In genomic region chr11:76572820-76573385, GRCm38 (mm10) we compare ENCODE assay signal across 13 mouse cellular contexts. TPM values are rescaled to one million over a fixed set of nuclear protein-coding genes. Genes with fewer than 3 reads are reported as not detected.
A peak's percentile ranks its signal among the peaks of the same experiment; 100 is the strongest.
DNase-seq lines count a peak whose midpoint lies in the region; ATAC-seq lines count a peak whose summit lies in the region.
"Had no signal": no experiment of that assay in that cellular context is flagged by ENCODE, and none has a peak within 500 bp of the region (broad histone marks: within the 10 kb centered on the region; RNA-seq: fewer than 3 reads in every experiment).

No protein-coding gene starts in this region.

- DNase-seq in forebrain, embryonic 10.5 days (ENCODE audit: extremely low spot score, low spot score), result no peak
- DNase-seq in CD4-positive helper T cell, adult 2 months (ENCODE audit: low read depth, low spot score), result peak; percentile 80
- peak; percentile 34 for DNase-seq in embryonic facial prominence, embryonic 14.5 days (ENCODE audit: low spot score)
- peak; percentile 49 to 61 for DNase-seq in left cerebral cortex, postnatal 36 days (ENCODE audit: low spot score in 2 of 2)
- DNase-seq in urinary bladder, postnatal 4 days (ENCODE audit: low spot score in 2 of 2), result no peak
- DNase-seq: cerebellum, adult 18-20 months; kidney, postnatal 4 days had no signal

- no peak for ATAC-seq in forebrain, embryonic 16.5 days
- ATAC-seq in embryonic facial prominence, embryonic 14.5 days (ENCODE audit: low read depth), result no peak
- no peak for ATAC-seq in granulocyte monocyte progenitor cell, adult 5-6 weeks (replicated peaks; ENCODE audit: poor library complexity, severe bottlenecking)
- no peak for ATAC-seq in intestine, embryonic 15.5 days
- ATAC-seq: intestine, postnatal 0 days had no signal

- no peak overlapping the region for H3K4me3 ChIP-seq in forebrain, embryonic 10.5 days
- H3K4me3 ChIP-seq in forebrain, embryonic 16.5 days (replicated peaks; ENCODE audit: low read length), result no peak overlapping the region
- H3K4me3 ChIP-seq in embryonic facial prominence, embryonic 14.5 days (ENCODE audit: low read depth, low read length), result no peak overlapping the region
- H3K4me3 ChIP-seq in intestine, embryonic 15.5 days (replicated peaks), result no peak overlapping the region
- H3K4me3 ChIP-seq: hindbrain, embryonic 10.5 days had no signal

- 92% methylated on average over 6 of the region's 6 CpGs for WGBS in forebrain, embryonic 10.5 days
- WGBS in forebrain, embryonic 16.5 days, result 80% methylated on average over 6 of the region's 6 CpGs
- 74% methylated on average over 6 of the region's 6 CpGs for WGBS in embryonic facial prominence, embryonic 14.5 days
- 76% methylated on average over 6 of the region's 6 CpGs for WGBS in intestine, embryonic 15.5 days

- H3K9ac ChIP-seq in forebrain, embryonic 16.5 days (replicated peaks; ENCODE audit: low read depth, low read length), result no peak overlapping the region
- no peak overlapping the region for H3K9ac ChIP-seq in embryonic facial prominence, embryonic 14.5 days (ENCODE audit: low read depth, low read length)
- no peak overlapping the region for H3K9ac ChIP-seq in intestine, embryonic 15.5 days

- H3K9me3 ChIP-seq in forebrain, embryonic 10.5 days, result no peaks in the 10 kb centered on the region
- H3K9me3 ChIP-seq in forebrain, embryonic 16.5 days (ENCODE audit: control insufficient read depth, low read length), result no peaks in the 10 kb centered on the region
- H3K9me3 ChIP-seq in embryonic facial prominence, embryonic 14.5 days (ENCODE audit: control insufficient read depth, low read length), result no peaks in the 10 kb centered on the region
- no peaks in the 10 kb centered on the region for H3K9me3 ChIP-seq in intestine, embryonic 15.5 days
- H3K9me3 ChIP-seq: hindbrain, embryonic 10.5 days had no signal

- no peaks in the 10 kb centered on the region for H3K36me3 ChIP-seq in forebrain, embryonic 10.5 days (replicated peaks)
- H3K36me3 ChIP-seq in forebrain, embryonic 16.5 days (ENCODE audit: control insufficient read depth, insufficient read depth), result no peaks in the 10 kb centered on the region
- H3K36me3 ChIP-seq in embryonic facial prominence, embryonic 14.5 days (ENCODE audit: control insufficient read depth, insufficient read depth, low read length), result no peaks in the 10 kb centered on the region
- no peaks in the 10 kb centered on the region for H3K36me3 ChIP-seq in intestine, embryonic 15.5 days
- H3K36me3 ChIP-seq: hindbrain, embryonic 10.5 days had no signal

- H3K27ac ChIP-seq in forebrain, embryonic 10.5 days, result peak overlapping the region; percentile 15; the same call in 1 of the 2 replicates
- H3K27ac ChIP-seq in forebrain, embryonic 16.5 days (ENCODE audit: low read length), result no peak overlapping the region
- H3K27ac ChIP-seq in embryonic facial prominence, embryonic 14.5 days (replicated peaks; ENCODE audit: low read depth, low read length), result no peak overlapping the region
- H3K27ac ChIP-seq in intestine, embryonic 15.5 days, result no peak overlapping the region
- H3K27ac ChIP-seq: hindbrain, embryonic 10.5 days had no signal

- H3K4me2 ChIP-seq in forebrain, embryonic 16.5 days (ENCODE audit: low read length), result no peak overlapping the region
- no peak overlapping the region for H3K4me2 ChIP-seq in embryonic facial prominence, embryonic 14.5 days (ENCODE audit: low read depth, low read length)
- no peak overlapping the region for H3K4me2 ChIP-seq in intestine, embryonic 15.5 days (replicated peaks)
- H3K4me2 ChIP-seq: heart, embryonic 11.5 days had no signal

- intact Hi-C loops in left cerebral cortex, postnatal 36 days (cut with DNase I), result loop anchor here (5.0 to 10.0 kb wide), 2 partner anchors 41 to 72 kb away; no protein-coding TSS in a partner anchor

- H3K4me1 ChIP-seq in forebrain, embryonic 10.5 days, result peaks cover 52% of the 10 kb centered on the region
- H3K4me1 ChIP-seq in forebrain, embryonic 16.5 days (replicated peaks; ENCODE audit: control insufficient read depth, insufficient read depth, low read length), result peaks cover 16% of the 10 kb centered on the region
- peaks cover 16% of the 10 kb centered on the region; the same call in 1 of the 2 replicates for H3K4me1 ChIP-seq in embryonic facial prominence, embryonic 14.5 days (ENCODE audit: control insufficient read depth, insufficient read depth, low read length)
- H3K4me1 ChIP-seq in intestine, embryonic 15.5 days (replicated peaks), result peaks cover 19% of the 10 kb centered on the region

- H3K27me3 ChIP-seq in forebrain, embryonic 10.5 days (ENCODE audit: poor library complexity, severe bottlenecking), result peaks cover 67% of the 10 kb centered on the region
- no peaks in the 10 kb centered on the region for H3K27me3 ChIP-seq in forebrain, embryonic 16.5 days (replicated peaks; ENCODE audit: control insufficient read depth, insufficient read depth, low read length)
- 0 out of 2 replicates have a peak, but pooled peaks cover 4% of the 10 kb centered on the region for H3K27me3 ChIP-seq in embryonic facial prominence, embryonic 14.5 days (replicated peaks; ENCODE audit: control insufficient read depth, insufficient read depth, low read length)
- H3K27me3 ChIP-seq in intestine, embryonic 15.5 days (replicated peaks), result peaks cover 13% of the 10 kb centered on the region; the same call in 1 of the 2 replicates

RNA-seq across cellular contexts. Expression of gene Abr, which starts 49.2 kb away (rescaled TPM):
- 25.8 and 27.0 TPM in 2 replicates for polyA plus RNA-seq in forebrain, embryonic 10.5 days (2016; fragmentation: Nextera tagmentation; extraction: Ambion mirVana)
- polyA plus RNA-seq in forebrain, embryonic 16.5 days (2015; fragmentation: Nextera tagmentation; extraction: Ambion mirVana), result 117 and 121 TPM in 2 replicates
- polyA plus RNA-seq in embryonic facial prominence, embryonic 14.5 days (2014; fragmentation: Nextera tagmentation; extraction: Ambion mirVana), result 35.3 and 41.4 TPM in 2 replicates
- total RNA-seq in left cerebral cortex, postnatal 36 days (2021), result 100 to 1,000 TPM; 439 to 452 TPM
- total RNA-seq in granulocyte monocyte progenitor cell, adult 5-6 weeks (2014; fragmentation: Nextera tagmentation), result 39.3 and 53.0 TPM in 2 replicates
- 48.2 and 54.3 TPM in 2 replicates for total RNA-seq in granulocyte monocyte progenitor cell, adult 5-6 weeks (2017)
- 37.9 and 38.3 TPM in 2 replicates for polyA plus RNA-seq in intestine, embryonic 15.5 days (2015; fragmentation: Nextera tagmentation; extraction: Ambion mirVana)

Comparison
In these comparisons a context has a peak if more than half of its experiments do, and no peak if none do; other contexts are left out.
1. DNase-seq: peak in CD4-positive helper T cell, adult 2 months (single experiment), embryonic facial prominence, embryonic 14.5 days (single experiment) and left cerebral cortex, postnatal 36 days (2 of 2); none in forebrain, embryonic 10.5 days (single experiment) and urinary bladder, postnatal 4 days (0 of 2).